Mouse (Mus musculus): ENCODE measurements around the gene Slc12a4.

Gene Slc12a4

DNA sequence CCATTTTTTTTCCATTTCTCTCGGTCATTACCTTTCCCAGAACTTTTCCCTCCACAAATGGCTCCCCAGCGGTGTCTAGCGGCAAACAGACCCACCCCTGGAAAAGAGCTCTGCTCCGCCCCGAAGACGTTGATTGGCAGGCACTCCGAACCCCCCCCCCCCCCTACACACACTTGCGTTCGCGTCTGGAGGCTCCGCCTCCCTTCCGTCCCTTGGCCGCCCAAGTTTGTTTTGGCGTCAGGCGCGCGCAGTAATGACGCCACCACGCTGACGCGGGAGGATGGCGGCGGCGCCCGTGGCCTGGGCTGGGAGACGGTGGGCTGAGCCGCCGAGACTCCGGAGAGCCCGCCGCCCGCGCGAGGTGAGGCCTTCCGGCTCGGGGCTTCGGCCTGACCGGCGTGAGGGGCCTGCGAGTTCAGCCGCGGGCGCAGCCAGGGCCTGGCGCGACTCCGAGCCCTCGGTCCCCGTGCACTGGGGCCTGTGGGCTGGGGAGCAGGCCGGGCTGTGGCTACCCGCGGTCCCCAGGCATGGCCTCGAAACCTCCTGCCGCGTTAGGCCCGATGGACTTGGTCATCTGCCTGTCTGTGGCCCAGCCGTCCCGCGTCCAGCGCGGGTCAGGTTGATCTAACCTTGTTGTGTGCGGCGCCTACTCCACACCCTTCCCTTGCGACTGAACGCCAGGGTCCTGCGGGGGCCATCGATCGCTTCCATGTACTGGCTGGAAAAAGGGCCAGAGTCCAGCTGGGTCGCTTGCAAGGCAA, 65.5 kb downstream of the Slc12a4 start, which contains the start of gene Pskh1:
Gene Pskh1, plus strand, starts transcription at position 262 of the 761 bp plus-strand sequence.
- TF ChIP-seq GATA4 (IDR thresholded peaks at IDR 0.05; ENCODE audit: insufficient replicate concordance, low read length): no peak

DNA sequence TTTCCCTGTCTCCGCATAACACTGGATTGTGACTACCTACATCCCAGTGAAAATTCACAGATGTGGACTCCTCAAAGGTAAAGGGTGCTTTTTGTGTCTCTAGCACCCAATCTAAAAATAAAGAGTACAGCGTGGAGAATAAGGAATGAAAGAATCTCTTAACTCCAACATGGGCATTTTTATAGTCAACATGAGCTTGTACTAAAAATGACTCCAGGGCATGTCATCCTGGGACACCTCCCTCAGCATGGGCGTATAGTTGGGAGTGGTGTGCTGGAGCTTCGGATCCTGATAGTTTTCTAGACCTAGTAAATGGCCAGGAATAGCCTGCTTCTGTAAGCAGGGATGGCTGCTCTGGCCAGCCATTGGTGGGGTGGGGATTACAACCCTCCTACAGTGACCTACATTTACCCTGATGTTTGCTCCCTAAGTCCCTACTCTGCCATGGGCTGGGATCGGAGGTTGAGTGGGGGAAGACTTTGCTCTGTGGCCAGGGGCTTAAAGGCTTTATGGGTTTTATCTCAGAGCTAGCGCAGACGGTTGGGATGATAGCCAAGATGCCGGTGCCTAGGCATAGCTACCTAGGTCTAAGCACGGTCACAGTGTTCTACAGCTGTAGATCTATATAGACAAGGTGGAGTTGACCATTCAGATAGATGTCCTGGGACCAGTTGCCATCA, 68.0 kb downstream of the Slc12a4 start:
- no peak for TF ChIP-seq GATA4 (IDR thresholded peaks at IDR 0.05; ENCODE audit: insufficient replicate concordance, low read length)

Data from liver, adult (tissue).